Mouse (Mus musculus) myocyte (in vitro differentiated cells): ENCODE measurements around the gene Ttpal. TPM values are rescaled to one million over a fixed set of nuclear protein-coding genes. Genes with fewer than 3 reads are reported as not detected.

Experiments used
- H3K27me3 ChIP-seq: one replicate; pipeline ENCODE4 v1.6.1; 2011; ENCODE audit not compliant: control insufficient read depth, insufficient read depth, insufficient read length
- H3K36me3 ChIP-seq: one replicate; pipeline ENCODE4 v1.6.1; 2011; ENCODE audit not compliant: control insufficient read depth, insufficient read depth
- H3K4me2 ChIP-seq: one replicate; pipeline ENCODE4 v1.6.1; 2011; ENCODE audit warnings: low read depth, control low read depth
- H3K4me3 ChIP-seq: one replicate; pipeline ENCODE4 v1.5.1; 2011; ENCODE audit warnings: mild to moderate bottlenecking, control low read depth, moderate library complexity
- H3K79me2 ChIP-seq: one replicate; pipeline ENCODE4 v1.6.1; 2011; ENCODE audit not compliant: control insufficient read depth, insufficient read depth
- H3ac ChIP-seq: one replicate; pipeline ENCODE4 v1.6.1; 2011; ENCODE audit not compliant: control insufficient read depth, insufficient read length
- CEBPB ChIP-seq: IDR thresholded peaks from 2 replicates; pipeline ENCODE4 v1.6.1; 2011; ENCODE audit warnings: mild to moderate bottlenecking, moderate library complexity; ENCODE audit not compliant: poor library complexity, insufficient read depth, severe bottlenecking
- E2F4 ChIP-seq: IDR thresholded peaks from one replicate; pipeline ENCODE4 v1.6.1; 2011; ENCODE audit warnings: mild to moderate bottlenecking, control low read depth, moderate library complexity; ENCODE audit not compliant: insufficient read depth
- MAX ChIP-seq: IDR thresholded peaks from one replicate; pipeline ENCODE4 v1.6.1; 2011; ENCODE audit warnings: low read depth, mild to moderate bottlenecking, control low read depth
- MYOD1 ChIP-seq, 3 experiments: IDR thresholded peaks; one replicate each; pipeline ENCODE4 v1.6.1; 2011; ENCODE audit warnings: control low read depth in 2 of 3, low read depth in 2 of 3, mild to moderate bottlenecking in 2 of 3, moderate library complexity in 1 of 3; ENCODE audit not compliant: insufficient read length in 2 of 3, control insufficient read depth in 1 of 3
- MYOG ChIP-seq, 3 experiments: IDR thresholded peaks; one replicate each; pipeline ENCODE4 v1.6.1; 2011; ENCODE audit warnings: control low read depth in 2 of 3, low read depth in 2 of 3, mild to moderate bottlenecking in 2 of 3; ENCODE audit not compliant: insufficient read length in 2 of 3, control insufficient read depth in 1 of 3, insufficient read depth in 1 of 3
- POLR2A ChIP-seq: IDR thresholded peaks from one replicate; pipeline ENCODE4 v1.6.1; 2011; ENCODE audit warnings: low read depth, mild to moderate bottlenecking, control low read depth, moderate library complexity; ENCODE audit not compliant: insufficient read length
- POLR2AphosphoS2 ChIP-seq: IDR thresholded peaks from one replicate; pipeline ENCODE4 v1.6.1; 2011; ENCODE audit warnings: low read depth, control low read depth; ENCODE audit not compliant: insufficient read length
- REST ChIP-seq: IDR thresholded peaks from one replicate; pipeline ENCODE4 v1.6.1; 2011; ENCODE audit warnings: mild to moderate bottlenecking, control low read depth, moderate library complexity; ENCODE audit not compliant: insufficient read depth, insufficient read length
- SRF ChIP-seq: IDR thresholded peaks from one replicate; pipeline ENCODE4 v1.6.1; 2011; ENCODE audit warnings: low read depth; ENCODE audit not compliant: control insufficient read depth, insufficient read length
- TCF12 ChIP-seq: IDR thresholded peaks from one replicate; pipeline ENCODE4 v1.6.1; 2011; ENCODE audit warnings: mild to moderate bottlenecking, control low read depth; ENCODE audit not compliant: poor library complexity, insufficient read depth, severe bottlenecking
- TCF3 ChIP-seq: IDR thresholded peaks from one replicate; pipeline ENCODE4 v1.6.1; 2011; ENCODE audit warnings: low read depth, control low read depth; ENCODE audit not compliant: insufficient read length
- USF1 ChIP-seq: IDR thresholded peaks from one replicate; pipeline ENCODE4 v1.6.1; 2011; ENCODE audit warnings: low read depth, mild to moderate bottlenecking, control low read depth, moderate library complexity
- polyA plus RNA-seq: library from polyadenylated mRNA; unstranded; fragments of >200 nt; fragmentation: generic; extraction: Trizol; gene quantifications from one replicate; pipeline ENCODE4 v1.2.1, GENCODE M21; 2012; ENCODE audit warnings: missing spikeins

The Ttpal gene
- polyA plus RNA-seq, 1 experiment = 20.2 TPM

DNA sequence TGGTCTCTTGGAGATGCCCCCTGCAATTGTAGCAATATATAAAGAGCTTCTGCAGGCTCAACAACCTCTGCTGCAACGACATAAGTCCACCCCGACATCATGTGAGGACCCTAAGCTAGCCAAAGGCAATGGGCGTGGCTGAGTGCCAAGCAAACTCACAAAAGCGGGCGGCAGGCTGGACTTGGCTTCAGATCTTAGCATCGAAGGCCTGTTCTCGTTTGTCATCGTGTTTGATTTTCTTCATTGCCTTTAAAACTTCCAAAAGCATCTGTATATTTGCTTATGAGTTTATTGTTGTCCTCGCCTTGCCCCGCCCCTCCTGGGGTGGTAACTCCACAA is 18.1 kb upstream of the Ttpal start:
- H3K79me2 ChIP-seq = no peaks in the 10 kb centered on the region
- no peaks in the 10 kb centered on the region for H3K27me3 ChIP-seq
- no peaks in the 10 kb centered on the region for H3K36me3 ChIP-seq
- no peak for TF ChIP-seq CEBPB
- TF ChIP-seq TCF3 = no peak
- no peak for TF ChIP-seq SRF
- no peak for TF ChIP-seq REST
- no peak for TF ChIP-seq MYOG (IDR thresholded peaks at IDR 0.05; ENCODE audit: control insufficient read depth in 1 of 3, insufficient read depth in 1 of 3, insufficient read length in 2 of 3, low read depth in 2 of 3)
- TF ChIP-seq POLR2A = no peak
- TF ChIP-seq MYOD1 (IDR thresholded peaks at IDR 0.05; ENCODE audit: control insufficient read depth in 1 of 3, insufficient read length in 2 of 3, low read depth in 2 of 3) = no peak
- no peak for TF ChIP-seq TCF12
- TF ChIP-seq USF1 = no peak
- no peak for TF ChIP-seq POLR2AphosphoS2
- TF ChIP-seq E2F4 = no peak
- TF ChIP-seq MAX = no peak
- no peak overlapping the region for H3ac ChIP-seq
- H3K4me2 ChIP-seq = no peak overlapping the region
- H3K4me3 ChIP-seq = no peak overlapping the region

DNA sequence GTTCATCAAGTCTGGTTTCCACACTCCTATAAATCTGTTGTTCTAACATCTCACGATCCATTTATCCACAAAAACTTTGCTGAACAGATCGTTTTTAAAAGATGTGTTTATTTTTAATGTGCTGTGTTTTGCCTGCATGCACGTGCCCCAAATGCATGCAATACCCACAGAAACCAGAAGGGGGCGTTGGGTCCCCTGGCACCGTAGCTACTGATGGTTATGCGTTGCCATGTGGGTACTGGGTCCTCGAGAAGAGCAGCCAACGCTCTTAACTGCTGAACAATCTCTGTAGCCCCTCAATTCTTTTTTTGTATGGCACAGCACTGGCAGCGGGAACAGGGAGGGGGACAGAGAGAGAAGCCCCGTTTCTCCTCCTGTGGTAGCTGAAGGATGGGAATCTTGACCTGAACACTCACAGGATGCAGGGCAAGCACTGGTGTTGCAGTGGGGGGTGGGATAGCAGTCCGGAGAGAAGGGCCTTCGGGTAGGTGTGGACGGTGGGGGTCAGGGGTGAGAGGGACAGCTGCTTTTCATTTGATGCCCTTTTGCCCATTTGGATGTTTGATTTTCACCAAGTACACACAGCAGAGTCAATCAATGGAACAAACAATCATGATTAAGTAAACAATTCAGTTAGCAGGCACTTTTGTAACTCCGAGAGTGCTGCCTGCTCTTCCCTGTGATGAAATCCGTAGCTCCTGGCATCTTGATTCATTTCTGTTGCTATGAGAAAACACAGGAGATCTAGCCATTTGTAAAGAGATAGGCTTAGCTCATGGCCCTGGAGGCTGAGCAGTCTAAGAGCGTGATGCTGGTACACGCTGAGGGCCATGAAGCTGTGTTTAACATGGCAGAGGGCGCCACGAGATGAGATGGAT is 15.5 kb upstream of the Ttpal start:
- no peaks in the 10 kb centered on the region for H3K79me2 ChIP-seq
- TF ChIP-seq MYOD1 (IDR thresholded peaks at IDR 0.05; ENCODE audit: control insufficient read depth in 1 of 3, insufficient read length in 2 of 3, low read depth in 2 of 3) (no peak), SRF (no peak), USF1 (no peak), CEBPB (no peak), POLR2A (no peak), TCF3 (no peak), TCF12 (no peak), E2F4 (no peak), MYOG (IDR thresholded peaks at IDR 0.05; ENCODE audit: control insufficient read depth in 1 of 3, insufficient read depth in 1 of 3, insufficient read length in 2 of 3, low read depth in 2 of 3) (no peak), REST (no peak), MAX (no peak), POLR2AphosphoS2 (no peak)
- H3K4me3 ChIP-seq = no peak overlapping the region
- no peaks in the 10 kb centered on the region for H3K36me3 ChIP-seq
- no peak overlapping the region for H3K4me2 ChIP-seq
- H3ac ChIP-seq = no peak overlapping the region
- no peaks in the 10 kb centered on the region for H3K27me3 ChIP-seq

DNA sequence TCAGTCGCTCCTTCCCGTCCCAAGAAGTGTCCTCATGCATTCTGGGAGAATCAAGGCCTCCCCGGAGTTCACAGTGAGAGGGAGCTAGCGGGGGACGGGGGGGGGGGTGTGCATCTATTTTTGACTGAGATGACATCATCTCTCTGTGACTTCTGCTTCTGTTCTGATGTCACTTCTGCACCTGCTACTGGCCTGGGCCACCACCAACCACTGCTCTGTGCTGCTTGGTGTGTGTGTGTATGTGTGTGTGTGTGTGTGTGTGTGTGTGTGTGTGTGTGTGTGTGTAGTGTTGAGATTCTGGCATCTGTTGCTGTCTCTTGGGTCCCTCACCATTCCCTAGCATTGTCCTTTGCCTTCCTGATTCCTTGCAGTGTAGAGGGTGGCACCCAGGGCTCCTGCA is 14.6 kb upstream of the Ttpal start:
- no peak overlapping the region for H3K4me2 ChIP-seq
- H3K27me3 ChIP-seq = no peaks in the 10 kb centered on the region
- TF ChIP-seq CEBPB (no peak), MYOD1 (IDR thresholded peaks at IDR 0.05; ENCODE audit: control insufficient read depth in 1 of 3, insufficient read length in 2 of 3, low read depth in 2 of 3) (peak in 2 of 3 experiments; percentile 91 to 92), E2F4 (no peak), SRF (no peak), MYOG (IDR thresholded peaks at IDR 0.05; ENCODE audit: control insufficient read depth in 1 of 3, insufficient read depth in 1 of 3, insufficient read length in 2 of 3, low read depth in 2 of 3) (peak; percentile 46 to 91 (median 86)), MAX (no peak), TCF12 (peak; percentile 49), TCF3 (peak; percentile 35)
- H3K4me3 ChIP-seq = no peak overlapping the region
- H3K36me3 ChIP-seq = no peaks in the 10 kb centered on the region
- H3K79me2 ChIP-seq = no peaks in the 10 kb centered on the region
- H3ac ChIP-seq = no peak overlapping the region

DNA sequence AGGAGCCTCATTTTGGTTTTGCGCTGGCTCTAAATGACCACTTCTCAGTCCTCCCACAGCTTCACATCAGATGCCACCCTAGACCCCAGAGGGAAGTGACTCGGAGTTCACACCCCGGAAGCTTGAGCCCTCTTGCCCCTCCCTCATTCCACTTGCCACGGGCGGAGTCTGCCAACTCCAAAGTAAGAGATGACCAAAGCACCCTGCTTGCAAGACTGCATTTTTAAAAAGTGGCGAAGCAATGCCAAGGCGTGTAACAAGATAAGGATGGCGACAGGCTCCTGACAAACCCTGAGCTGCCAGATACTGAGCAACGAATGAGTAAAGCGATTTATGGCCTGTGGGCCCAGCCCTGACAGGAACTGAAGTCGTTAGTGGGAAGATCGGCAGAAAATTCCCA is 11.9 kb upstream of the Ttpal start:
- no peaks in the 10 kb centered on the region for H3K36me3 ChIP-seq
- TF ChIP-seq USF1 (no peak), TCF3 (no peak)
- no peak overlapping the region for H3ac ChIP-seq
- no peak overlapping the region for H3K4me3 ChIP-seq
- H3K79me2 ChIP-seq = no peaks in the 10 kb centered on the region
- peak overlapping the region; percentile 36 for H3K4me2 ChIP-seq
- H3K27me3 ChIP-seq = no peaks in the 10 kb centered on the region

DNA sequence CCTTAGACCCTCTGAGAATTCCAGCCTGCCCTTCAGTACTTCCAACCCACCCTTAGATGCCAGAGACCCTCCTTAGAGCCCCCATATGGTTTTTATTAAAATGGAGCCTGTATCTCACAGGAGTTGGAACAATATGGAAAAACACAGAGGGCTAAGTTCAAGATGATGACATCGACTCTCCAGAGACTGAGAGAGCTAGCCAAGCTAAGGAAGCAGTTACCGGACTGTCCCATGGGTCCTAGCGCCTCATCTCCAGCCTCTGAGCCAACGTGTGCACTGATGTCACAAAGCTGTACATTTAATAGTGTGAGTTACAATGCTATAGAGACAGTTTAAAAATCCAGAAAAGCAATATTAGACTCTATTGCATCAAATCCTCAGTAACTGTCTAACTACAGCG is 11.1 kb upstream of the Ttpal start:
- no peaks in the 10 kb centered on the region for H3K27me3 ChIP-seq
- H3K4me3 ChIP-seq = no peak overlapping the region
- H3K79me2 ChIP-seq = no peaks in the 10 kb centered on the region
- TF ChIP-seq E2F4 = no peak
- TF ChIP-seq TCF3 = no peak
- no peak for TF ChIP-seq REST
- no peak for TF ChIP-seq USF1
- no peak for TF ChIP-seq MAX
- no peak for TF ChIP-seq MYOD1 (IDR thresholded peaks at IDR 0.05; ENCODE audit: control insufficient read depth in 1 of 3, insufficient read length in 2 of 3, low read depth in 2 of 3)
- TF ChIP-seq SRF = no peak
- H3ac ChIP-seq = no peak overlapping the region
- no peak overlapping the region for H3K4me2 ChIP-seq
- no peaks in the 10 kb centered on the region for H3K36me3 ChIP-seq
